Mouse (Mus musculus): ENCODE data around the gene Nr2c1.

Nr2c1 gene

DNA sequence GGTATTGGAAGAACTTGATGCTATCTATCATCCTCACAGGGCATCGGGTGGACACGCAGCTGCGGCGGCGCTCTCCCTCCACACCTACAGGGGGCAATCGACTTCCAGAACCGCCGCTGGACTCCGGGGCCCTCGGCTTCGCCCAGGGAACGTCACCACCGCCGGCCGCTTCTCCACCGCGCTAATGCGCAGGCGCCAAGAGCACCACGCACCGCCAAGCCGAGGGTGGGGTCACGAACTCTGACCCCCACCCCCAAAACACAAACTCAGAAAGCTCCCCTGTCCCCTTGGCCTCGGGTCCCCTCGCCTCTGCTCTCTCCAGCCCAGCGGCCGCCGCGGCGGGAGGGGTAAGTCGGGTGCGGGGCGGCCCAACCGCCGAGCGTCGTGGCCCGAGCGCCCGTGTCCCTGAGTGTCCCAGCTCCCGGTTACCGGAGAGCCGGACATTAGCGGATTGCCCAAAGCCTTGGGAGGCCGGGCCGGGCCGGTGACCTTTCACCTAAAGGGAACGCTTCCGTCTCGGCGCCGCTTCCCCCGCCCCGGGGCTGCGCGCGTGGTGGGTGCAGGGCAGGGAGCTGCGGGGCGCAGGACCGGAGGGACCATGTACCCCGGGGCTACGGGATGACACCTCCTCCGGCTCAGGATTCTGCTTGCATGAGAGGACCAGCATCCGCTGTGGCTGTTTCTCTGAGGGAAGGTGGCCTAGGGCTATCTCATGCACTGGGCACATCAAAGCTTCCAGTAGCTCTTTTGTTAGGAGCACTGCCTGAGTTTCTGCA lies at the start of gene Nr2c1:
TSS of gene Nr2c1 (plus strand) at position 268 of the 776 bp plus-strand sequence.
- peak; percentile 95 to 98 for DNase-seq (ENCODE audit: inconsistent age in 2 of 2, low spot score in 1 of 2)

DNA sequence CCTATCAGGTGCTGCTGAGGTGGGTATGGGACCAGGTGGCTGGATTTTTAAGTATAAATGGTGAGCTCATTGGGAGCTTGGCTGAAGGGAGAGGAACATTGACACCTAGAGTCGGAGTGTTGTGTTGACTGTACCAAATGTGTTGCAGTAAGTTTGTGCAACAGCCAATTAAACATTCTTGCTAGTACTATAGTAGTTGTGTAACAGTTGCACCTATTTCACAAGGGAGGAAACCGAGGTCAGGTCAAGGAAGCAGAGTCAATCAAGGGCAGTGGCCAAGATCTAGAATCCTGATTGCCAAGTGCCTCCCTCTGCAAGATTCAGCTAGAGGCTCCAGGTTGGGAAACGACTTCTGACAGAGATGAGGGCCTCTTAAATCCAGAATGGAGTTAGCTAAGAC lies 49.7 kb upstream of the Nr2c1 start:
- DNase-seq (ENCODE audit: inconsistent age in 2 of 2, low spot score in 1 of 2) = peak in 1 of 2 experiments; percentile 82

DNA sequence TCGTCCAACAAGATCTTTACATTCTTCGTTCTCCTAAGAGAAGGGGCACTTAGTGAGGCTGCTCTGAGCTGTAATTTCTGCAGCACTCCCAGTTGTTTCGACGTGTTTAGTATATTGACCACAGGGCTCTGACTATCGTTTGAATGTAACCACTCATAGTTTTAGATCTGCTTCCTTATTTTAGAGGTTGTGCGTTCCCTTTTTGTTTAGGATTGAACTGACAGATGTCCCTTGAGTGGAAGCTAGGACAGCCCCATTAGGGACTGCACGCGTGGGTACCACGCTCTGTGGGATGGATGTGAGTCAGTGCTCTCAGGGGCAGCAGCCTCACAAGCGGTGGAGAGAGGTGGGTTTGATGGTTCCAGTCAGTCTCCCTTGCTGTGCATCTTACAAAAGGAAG lies 42.3 kb upstream of the Nr2c1 start:
- DNase-seq (ENCODE audit: inconsistent age in 2 of 2, low spot score in 1 of 2) = no peak

DNA sequence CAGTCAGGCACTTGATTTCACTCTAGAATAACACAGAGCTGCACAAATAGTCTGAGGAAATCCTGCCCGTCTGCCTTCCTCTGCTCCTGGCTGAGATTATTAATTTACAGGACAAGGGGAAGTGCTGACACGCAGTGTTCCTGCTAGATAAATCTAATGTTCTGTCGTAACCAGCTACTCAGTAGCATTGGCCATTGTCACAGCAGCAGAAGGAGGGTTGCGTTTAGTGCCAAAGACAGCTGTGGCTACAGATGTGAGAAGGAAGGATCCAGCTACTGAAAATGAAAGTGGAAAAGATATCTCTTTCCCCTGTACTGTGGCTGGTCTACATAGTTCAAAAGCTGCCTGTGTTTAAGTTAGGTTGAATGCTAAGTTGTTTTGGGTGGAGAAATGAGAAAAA lies 40.7 kb upstream of the Nr2c1 start:
- peak; percentile 20 to 65 for DNase-seq (ENCODE audit: inconsistent age in 2 of 2, low spot score in 1 of 2)

DNA sequence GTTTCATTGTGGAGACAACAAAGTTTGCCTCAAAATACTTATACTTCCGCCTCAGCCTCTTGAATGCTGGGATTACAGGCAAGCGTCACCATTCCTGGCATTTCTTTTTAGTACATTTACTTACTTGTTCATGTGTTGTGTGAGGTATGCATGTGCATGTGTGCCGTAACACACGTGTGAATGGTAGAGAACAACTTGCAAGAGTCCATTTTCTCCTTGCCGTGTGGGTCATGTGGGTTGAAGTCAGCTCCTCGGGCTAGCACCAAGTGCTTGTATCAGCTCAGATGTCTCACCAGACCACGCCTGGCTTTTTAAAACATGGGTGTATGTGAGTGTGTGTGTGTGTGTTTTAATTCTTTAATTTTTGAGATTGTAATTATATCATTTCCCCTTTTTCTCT lies 40.2 kb upstream of the Nr2c1 start:
- DNase-seq (ENCODE audit: inconsistent age in 2 of 2, low spot score in 1 of 2) = no peak

DNA sequence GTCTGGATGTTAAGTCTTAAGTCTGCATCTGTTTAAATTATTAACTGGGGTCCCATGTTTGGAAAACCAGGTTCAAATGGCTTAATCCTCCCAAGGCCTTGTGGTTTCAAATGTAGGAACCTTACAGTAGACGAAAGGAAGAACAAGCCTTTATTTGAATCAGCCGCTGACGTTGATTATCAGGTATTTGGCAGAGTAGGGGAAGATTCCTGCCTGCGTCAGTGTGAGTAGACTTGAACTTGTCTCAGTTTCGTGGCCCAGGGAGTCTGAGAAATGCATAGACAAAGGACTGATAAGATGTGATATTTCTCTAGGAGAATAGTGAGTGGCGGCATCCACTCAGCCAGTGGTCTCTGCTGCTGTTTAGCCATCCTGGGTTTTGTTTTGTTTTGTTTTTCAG lies 39.0 kb upstream of the Nr2c1 start:
- no peak for DNase-seq (ENCODE audit: inconsistent age in 2 of 2, low spot score in 1 of 2)

DNA sequence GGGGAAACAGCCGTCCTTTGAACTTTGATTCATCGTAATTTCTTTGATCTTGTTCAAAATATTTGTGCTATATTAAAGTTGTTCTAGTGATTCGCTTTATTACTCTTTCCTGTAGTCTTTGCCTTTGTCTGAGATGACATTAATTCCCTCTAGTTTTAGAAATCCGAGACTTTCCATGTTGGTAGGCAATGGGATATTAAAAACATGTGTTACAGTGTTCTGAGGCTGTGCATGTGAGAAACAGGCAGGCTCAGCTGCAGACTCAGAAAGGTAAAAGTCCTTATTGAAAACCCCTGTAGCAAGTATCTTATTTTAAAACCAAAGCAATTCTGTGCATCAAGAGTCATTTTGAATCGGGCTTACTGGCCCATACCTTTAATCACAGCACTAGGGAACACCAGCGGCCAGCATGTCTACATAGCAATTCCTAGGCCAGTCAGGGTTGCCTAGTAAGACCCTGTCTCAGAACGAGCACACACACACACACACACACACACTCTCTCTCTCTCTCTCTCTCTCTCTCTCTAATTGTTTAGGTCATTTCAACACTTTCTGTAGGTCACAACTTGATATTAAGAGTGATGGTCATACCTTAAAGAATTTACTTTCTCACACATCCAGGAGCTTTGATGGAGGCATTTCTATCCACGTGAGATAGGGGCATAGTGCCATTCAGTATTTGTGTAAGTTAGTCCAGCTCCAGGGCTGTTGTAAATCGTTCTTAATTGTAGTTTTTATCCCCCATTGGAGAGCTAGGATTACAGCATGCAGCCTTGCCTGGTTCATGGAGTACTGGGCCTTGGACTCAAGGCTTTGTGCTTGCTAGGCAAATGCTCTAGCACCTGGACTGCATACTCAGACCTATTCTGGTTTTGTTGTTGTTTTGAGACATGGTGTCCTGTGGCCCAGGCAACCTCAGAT lies 36.7 kb upstream of the Nr2c1 start:
- DNase-seq (ENCODE audit: inconsistent age in 2 of 2, low spot score in 1 of 2) = no peak

DNA sequence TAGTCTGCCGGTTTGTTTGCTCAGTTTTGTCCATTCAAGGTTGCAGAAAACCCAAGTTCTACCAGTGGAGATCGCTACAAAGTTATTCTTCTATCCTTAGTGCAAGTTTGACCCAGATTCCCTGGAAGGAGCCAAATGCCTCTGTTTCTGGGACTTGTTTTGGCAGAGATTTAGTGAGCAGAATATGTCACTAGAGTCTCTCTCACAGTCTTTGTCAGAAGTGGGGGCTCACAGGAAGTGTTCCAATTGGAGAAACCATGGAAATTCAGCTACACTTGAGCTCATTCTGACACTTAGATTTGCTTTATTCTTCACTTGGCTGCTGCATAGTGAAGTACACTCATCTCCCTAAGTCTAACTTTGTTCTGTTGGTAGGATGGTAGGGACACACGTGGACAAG lies 35.6 kb upstream of the Nr2c1 start:
- no peak for DNase-seq (ENCODE audit: inconsistent age in 2 of 2, low spot score in 1 of 2)

DNA sequence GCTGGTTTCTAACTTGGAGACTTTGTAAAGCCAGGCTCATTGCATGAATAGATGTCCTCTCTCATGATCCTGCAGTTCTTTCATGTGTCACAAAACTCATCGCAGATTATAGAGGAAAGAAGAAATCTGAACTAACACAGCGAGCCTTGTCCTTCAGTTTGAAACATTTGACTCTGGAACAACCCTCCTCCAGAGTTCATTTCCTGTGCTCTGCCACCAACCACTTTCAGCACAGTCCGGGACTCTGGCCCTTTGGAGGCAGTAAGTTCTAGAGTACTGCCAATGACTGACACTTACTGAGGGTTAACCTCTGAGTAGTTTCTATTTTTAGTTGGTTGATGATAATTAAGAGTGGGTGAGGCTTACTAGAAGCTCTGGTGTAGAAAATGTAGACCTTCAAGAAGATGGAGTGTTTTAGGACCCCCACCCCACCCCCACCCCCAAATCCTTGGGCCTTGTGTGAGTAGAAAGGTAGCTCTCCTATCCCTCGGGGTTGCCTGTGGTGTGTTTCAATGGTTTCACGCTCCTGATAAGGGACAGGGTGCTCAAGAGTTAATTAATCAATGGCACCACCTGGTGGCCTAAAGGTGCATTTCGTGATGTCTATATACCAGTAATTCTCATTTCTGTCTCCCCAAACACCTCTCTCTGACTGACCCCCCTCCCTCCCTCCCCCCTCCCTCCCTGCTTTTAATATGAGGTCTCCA lies 31.8 kb upstream of the Nr2c1 start:
- peak; percentile 60 to 90 for DNase-seq (ENCODE audit: inconsistent age in 2 of 2, low spot score in 1 of 2)

DNA sequence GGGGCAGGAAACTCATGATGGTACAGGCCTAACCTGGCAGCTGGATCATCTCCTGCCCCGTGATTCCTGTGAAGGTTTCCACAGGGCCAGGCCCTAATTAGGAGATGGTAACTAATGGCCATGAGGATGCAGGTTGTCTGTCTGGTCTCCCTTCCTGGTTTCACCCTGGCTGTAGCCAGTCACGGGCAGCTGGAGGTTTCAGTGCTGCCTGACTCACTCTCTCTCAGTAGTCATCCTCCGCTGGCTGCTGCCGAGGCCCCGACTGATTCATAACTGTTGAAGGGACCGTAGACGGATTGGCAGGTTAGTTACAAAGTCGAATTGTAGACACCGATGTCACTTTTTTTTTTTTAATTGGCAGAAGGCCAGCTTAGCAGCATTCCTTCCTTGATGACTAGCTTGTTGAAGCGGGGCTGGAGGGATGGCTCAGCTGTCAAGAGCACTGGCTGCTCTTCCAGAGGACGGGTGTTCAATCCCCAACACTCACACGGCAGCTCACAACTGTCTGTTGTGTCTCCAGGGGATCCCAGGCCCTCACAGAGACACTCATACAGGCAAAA lies 31.0 kb upstream of the Nr2c1 start:
- peak; percentile 37 to 81 for DNase-seq (ENCODE audit: inconsistent age in 2 of 2, low spot score in 1 of 2)

DNA sequence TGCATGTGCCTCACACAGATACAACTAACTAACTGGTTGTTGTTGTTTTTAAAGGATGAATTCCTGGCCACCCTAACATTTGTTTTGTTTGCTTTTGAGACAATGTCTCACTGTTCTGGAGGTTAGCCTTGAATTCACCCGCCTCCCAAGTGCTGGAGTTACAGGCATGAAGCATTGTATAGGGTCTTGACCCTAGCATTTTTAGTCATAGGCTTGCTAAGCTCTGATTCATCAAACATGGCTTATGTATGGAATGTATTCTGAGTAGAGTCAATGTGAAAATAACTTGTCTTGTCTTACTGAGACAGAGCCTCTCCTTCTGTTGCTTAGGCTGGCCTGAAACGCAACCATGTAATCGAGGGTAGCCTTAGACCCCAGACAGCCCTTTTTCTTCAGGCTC lies 29.9 kb upstream of the Nr2c1 start:
- no peak for DNase-seq (ENCODE audit: inconsistent age in 2 of 2, low spot score in 1 of 2)

DNA sequence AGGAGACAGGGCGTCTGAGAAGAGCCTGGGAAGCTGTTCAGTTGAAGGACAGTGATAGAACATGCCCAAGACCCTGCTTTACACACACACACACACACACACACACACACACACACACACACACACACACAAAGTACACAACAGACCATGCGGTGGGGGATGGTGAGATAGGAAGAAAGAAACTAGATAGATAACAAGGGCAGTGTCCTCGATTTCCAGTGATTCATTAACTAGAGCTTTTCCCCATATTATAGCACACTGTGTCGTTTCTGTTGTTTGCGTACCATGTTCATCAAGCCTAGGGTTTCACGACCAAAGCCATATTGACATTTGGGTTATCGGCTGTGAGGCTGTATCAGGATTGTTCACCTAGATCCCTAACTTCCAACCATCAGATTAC lies 28.8 kb upstream of the Nr2c1 start:
- no peak for DNase-seq (ENCODE audit: inconsistent age in 2 of 2, low spot score in 1 of 2)

DNA sequence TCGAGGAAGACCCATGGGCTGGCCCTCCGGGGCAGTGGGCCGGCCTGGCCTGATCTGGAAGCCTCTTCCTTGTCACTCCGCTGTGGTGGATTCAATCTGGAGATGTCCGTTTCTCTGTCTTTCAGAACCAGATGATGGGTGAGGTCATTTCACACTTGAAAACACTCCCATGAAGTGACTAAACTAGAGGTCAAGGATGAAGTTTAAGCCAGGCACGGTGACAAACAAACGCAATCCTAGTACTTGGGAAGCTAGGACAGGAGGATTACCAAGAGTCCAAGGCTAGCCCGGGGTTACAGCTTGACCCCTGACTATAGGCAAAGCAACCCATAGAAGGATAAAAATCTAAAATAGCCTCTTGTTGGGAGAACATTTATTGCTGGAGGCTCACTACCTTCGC lies 27.1 kb upstream of the Nr2c1 start:
- peak in 1 of 2 experiments; percentile 79 for DNase-seq (ENCODE audit: inconsistent age in 2 of 2, low spot score in 1 of 2)

DNA sequence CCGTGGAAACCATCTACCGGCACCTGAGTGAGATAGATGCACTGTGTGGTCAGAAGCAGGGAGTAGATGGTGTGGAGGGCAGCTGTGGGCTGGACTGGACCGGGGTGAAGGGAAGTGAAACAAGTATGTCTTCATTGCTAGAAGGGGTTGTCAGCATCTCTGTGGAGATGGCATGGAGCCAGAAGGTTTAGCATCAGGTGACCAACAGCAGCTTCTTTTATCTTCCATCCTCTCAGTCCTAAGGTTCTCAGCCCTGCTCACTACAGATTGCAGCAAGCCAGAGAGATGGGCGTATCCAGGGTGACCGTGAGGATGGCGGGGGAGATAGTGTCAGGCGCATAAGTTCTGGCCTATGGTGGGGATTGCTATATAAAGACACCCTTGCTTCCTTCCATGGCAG lies 25.2 kb upstream of the Nr2c1 start:
- no peak for DNase-seq (ENCODE audit: inconsistent age in 2 of 2, low spot score in 1 of 2)

DNA sequence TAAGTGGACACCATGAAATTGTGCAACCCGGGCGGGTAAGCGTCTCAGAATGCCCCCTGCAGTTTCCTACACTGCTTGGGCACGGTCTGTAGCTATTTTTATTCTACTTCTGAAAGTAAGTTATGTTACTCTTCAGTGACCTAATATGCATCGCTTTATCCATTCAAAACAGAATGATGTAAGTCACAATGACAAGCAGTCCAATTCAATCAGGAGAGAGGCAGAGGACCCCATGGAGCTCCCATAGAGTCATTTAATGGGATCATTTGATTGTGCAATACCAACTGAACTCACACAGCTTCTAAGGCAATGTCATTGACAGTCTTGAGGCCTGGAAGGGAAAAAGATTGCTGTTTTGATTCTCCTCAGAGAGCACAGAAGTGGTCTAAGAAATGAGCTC lies 24.2 kb upstream of the Nr2c1 start:
- no peak for DNase-seq (ENCODE audit: inconsistent age in 2 of 2, low spot score in 1 of 2)

DNA sequence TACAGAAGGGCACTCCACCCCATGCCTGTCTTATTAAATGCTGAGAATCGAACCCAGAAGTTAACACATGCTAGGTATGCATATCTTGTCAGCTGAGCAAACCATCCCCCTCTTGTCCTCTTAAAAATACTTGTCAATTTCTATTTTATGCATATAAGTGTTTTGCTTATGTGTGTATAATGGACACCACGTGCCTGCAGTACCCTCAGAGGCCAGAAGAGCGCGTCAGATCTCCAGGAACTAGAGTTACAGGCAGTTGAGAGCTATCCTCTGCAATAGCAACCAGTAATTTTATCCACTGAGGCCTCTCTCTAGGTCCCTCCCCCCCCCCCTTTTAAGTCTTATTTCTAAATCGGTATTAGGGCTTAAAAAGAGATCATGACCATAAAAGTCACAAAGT lies 23.4 kb upstream of the Nr2c1 start:
- peak in 1 of 2 experiments; percentile 58 for DNase-seq (ENCODE audit: inconsistent age in 2 of 2, low spot score in 1 of 2)

DNA sequence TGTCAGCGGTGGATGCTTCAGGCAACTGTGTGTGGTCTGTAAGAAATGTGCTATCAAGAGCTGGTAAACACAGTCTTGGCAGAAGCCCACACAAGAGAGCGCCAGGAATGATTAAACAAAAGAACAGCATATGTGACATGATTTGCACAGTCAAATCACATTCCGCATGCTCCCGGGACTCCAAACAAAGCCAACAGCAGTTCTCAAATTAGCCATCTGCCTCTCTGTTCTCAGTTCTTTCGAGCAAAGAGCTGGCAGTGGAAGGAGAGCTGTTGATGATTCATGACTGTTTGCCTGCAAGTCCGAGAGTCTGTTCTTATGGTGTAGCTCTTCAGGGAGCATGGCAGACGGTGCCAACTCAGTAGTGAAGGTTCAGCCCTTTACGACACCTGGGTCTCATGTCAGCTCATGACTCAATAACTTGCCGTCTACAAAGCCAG lies 18.1 kb upstream of the Nr2c1 start:
- no peak for DNase-seq (ENCODE audit: inconsistent age in 2 of 2, low spot score in 1 of 2)

DNA sequence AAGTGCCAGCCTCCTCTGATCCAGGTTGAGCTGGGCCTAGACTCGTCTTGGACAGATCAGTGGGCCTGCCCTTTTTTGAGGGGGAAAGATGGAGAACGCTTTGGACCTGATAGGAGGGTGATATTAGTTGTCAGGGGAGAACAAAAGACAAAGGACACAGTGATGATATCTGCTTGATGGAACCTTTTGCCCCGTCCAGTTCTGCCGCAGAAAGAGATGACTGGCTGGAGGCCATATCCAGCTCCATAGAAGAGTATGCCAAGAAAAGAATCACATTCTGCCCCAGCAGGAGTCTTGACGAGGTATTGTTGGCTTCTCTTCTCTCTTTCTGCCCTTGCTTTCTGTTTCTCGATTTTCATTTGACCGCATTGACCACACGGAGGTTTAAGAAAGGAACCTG lies 14.7 kb upstream of the Nr2c1 start:
- no peak for DNase-seq (ENCODE audit: inconsistent age in 2 of 2, low spot score in 1 of 2)

DNA sequence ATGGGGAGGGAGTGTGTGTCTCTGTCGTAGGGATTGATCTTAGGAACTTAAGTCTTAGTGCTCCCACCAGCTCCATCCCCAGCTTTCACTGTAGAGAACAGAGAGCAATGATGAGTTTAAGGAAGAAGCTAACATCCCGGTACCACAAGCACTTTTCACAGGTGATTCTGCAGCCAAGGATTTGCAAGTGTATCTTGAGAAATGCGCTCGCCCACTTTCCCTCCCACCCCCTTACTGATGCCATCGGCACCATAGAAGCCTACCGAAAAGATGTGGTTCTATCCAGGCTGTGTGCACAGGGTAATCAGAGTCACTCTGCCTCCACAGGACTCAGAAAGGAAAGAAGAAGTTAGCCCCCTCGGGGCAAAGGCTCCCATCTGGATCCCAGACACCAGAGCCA lies 14.1 kb upstream of the Nr2c1 start:
- no peak for DNase-seq (ENCODE audit: inconsistent age in 2 of 2, low spot score in 1 of 2)

DNA sequence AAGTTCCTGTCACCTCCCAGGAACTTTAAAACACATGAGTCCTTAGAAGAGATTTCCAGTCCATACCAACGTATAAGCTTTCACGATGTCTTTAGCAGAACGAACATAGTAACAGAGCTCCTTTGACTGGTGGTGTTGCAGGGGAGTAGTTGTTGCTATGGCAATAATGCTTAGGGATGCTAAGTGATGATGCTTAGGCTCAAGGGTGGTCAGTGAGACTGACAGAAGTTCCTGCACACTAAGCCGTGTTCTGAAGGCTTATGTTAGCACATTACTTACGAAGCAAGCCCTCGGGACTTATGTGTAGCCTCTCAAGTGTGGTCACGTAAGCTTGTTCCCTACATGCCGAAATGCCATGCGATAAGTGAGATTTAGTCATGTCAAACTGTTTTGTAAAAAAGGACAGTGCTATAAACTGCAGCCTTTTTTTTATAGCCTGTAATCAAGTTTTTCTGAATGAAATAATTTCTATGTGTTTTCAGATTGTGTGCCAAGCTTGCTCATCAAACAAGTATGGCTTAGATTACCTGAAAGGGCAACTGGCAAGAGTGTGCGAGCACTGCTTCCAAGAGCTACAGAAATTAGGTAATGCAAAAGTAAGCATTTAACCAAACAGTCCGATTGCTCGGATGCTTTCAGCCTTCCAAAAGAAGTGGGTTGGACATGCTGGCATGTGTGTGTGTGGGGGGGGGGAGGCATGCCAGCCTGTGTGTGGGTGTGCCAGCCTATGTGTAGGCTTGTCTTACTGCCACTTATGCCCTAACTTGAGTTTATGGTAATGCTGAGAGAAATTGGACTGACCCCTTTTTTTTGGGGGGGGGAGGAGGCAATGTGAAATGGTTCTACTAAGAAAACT lies 13.1 kb upstream of the Nr2c1 start:
- DNase-seq (ENCODE audit: inconsistent age in 2 of 2, low spot score in 1 of 2) = no peak

Measured in adrenal gland, adult (tissue).